Comparison of ENCODE assay signal across 31 mouse cellular contexts in the genomic region with DNA sequence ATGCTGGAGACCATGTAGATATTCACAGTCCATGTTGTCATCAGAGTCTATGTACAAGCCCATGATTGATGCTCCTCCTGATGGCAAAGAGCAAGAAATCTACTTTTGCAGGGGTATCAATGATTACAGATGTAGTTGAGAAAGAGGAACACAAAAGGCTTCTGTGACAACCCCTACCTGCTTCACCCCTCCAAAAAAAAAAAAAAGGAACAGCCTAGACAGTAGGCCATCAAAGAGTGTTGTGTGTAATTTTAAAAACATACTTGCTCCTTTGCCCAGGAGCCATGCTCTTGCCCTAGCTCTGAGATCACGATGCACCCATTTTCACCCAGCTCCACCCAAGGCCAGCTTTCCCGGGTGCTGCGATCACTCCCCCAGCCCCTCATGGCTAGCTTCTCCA.
"Had no signal": no experiment of that assay in that cellular context is flagged by ENCODE, and none has a peak within 500 bp of the region (broad histone marks: within the 10 kb centered on the region; RNA-seq: fewer than 3 reads in every experiment).

No protein-coding gene starts in this region.

- H3K27me3 ChIP-seq: heart, embryonic 12.5 days; heart, embryonic 13.5 days; hindbrain, embryonic 12.5 days; hindbrain, embryonic 15.5 days; intestine, embryonic 15.5 days had no signal

- H3K4me1 ChIP-seq: hindbrain, embryonic 12.5 days; hindbrain, embryonic 13.5 days; intestine, embryonic 15.5 days had no signal

- H3K4me3 ChIP-seq: heart, embryonic 10.5 days; heart, embryonic 12.5 days; heart, embryonic 13.5 days; heart, embryonic 15.5 days; hindbrain, embryonic 10.5 days; hindbrain, embryonic 12.5 days; hindbrain, embryonic 13.5 days; hindbrain, embryonic 15.5 days; intestine, embryonic 15.5 days; kidney, embryonic 15.5 days; layer of hippocampus, adult 2 months; left cerebral cortex, adult 2 months had no signal

- H3K9ac ChIP-seq: heart, embryonic 12.5 days; heart, embryonic 13.5 days; heart, embryonic 15.5 days; hindbrain, embryonic 12.5 days; hindbrain, embryonic 13.5 days; hindbrain, embryonic 14.5 days; hindbrain, embryonic 15.5 days; intestine, embryonic 15.5 days; kidney, embryonic 15.5 days had no signal

- H3K36me3 ChIP-seq: heart, embryonic 10.5 days; heart, embryonic 12.5 days; heart, embryonic 13.5 days; heart, embryonic 15.5 days; hindbrain, embryonic 10.5 days; hindbrain, embryonic 12.5 days; hindbrain, embryonic 13.5 days; hindbrain, embryonic 15.5 days; intestine, embryonic 15.5 days; kidney, embryonic 15.5 days had no signal

- H3K9me3 ChIP-seq: heart, embryonic 10.5 days; heart, embryonic 12.5 days; heart, embryonic 13.5 days; heart, embryonic 15.5 days; hindbrain, embryonic 10.5 days; hindbrain, embryonic 12.5 days; hindbrain, embryonic 13.5 days; hindbrain, embryonic 15.5 days; intestine, embryonic 15.5 days; kidney, embryonic 15.5 days had no signal

- DNase-seq: heart, postnatal 10 days; heart, postnatal 14 days; heart, postnatal 36 days; heart, postnatal 4 days; kidney, adult 11 months; kidney, adult 18-20 months; kidney, adult 2 months; kidney, adult 8-10 months; kidney, adult 9 months; kidney, postnatal 10 days; kidney, postnatal 14 days; kidney, postnatal 25 days; kidney, postnatal 36 days; kidney, postnatal 4 days; layer of hippocampus, adult 9-11 months; layer of hippocampus, postnatal 36 days had no signal

- H3K27ac ChIP-seq: heart, embryonic 10.5 days; heart, embryonic 13.5 days; heart, embryonic 15.5 days; hindbrain, embryonic 10.5 days; hindbrain, embryonic 12.5 days; hindbrain, embryonic 13.5 days; hindbrain, embryonic 14.5 days; hindbrain, embryonic 15.5 days; hindbrain, postnatal 0 days; intestine, embryonic 15.5 days; kidney, embryonic 15.5 days; kidney, postnatal 0 days; layer of hippocampus, adult 2 months; left cerebral cortex, adult 2 months had no signal
